Mouse (Mus musculus): ENCODE data around the gene Ly6f. TPM values are rescaled to one million over a fixed set of nuclear protein-coding genes. Genes with fewer than 3 reads are reported as not detected.
"Not testable (repeated sequence)": the region's sequence is repeated elsewhere in the genome, so short reads cannot be mapped to it uniquely, and the experiment has no call there.

The Ly6f gene
- polyA plus RNA-seq, 1 experiment from 2014 or later: not detected

DNA sequence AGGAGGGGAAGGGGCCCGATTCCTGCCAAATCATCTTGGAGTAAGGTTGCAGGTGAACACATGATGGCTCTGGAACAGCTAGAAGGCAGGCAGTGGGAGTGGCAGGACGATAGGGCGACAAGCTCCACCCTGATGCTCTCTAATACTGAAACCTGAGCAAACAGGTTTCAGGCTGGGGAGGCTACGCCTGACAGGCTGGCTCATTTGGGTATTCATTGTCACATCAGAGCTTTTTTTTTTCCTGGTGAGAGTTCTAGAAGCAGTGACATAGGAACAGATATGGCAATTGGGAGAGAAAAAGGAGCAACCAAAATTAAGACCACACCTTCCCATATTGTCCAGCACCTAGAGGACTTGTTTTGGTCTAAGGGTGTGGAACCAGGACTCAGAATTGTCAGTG, 18.3 kb downstream of the Ly6f start:
- H3K36me3 ChIP-seq (ENCODE audit: inconsistent target); H3K27ac ChIP-seq; H3K4me3 ChIP-seq (ENCODE audit: inconsistent target); H3K79me2 ChIP-seq (ENCODE audit: inconsistent target): not testable (repeated sequence)
- WGBS (ENCODE audit: missing documents): 87% methylated on average over 4 of the region's 4 CpGs

DNA sequence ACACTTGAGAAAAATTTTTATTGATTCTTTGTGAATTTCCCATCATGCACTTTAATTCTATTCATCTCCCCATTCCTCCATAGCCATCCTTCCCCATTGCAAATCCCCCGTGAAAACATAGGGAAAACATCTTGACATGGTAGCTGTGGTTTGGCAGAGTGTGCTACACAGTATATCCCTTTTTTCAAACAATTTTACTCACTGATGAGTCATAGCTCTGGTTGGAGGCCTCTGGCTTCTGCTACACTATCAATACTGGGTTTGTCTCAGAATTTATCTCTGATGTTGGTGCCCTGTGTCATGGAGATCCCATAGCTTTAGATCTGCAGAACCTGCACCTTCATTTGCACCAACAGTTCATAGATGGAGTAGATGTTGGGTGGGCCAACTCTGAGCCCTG, 24.2 kb downstream of the Ly6f start:
- H3K4me3 ChIP-seq (ENCODE audit: inconsistent target): no peak overlapping the region
- WGBS (ENCODE audit: missing documents): 50% methylated on average over 1 of the region's 1 CpGs
- H3K27ac ChIP-seq: no peak overlapping the region

DNA sequence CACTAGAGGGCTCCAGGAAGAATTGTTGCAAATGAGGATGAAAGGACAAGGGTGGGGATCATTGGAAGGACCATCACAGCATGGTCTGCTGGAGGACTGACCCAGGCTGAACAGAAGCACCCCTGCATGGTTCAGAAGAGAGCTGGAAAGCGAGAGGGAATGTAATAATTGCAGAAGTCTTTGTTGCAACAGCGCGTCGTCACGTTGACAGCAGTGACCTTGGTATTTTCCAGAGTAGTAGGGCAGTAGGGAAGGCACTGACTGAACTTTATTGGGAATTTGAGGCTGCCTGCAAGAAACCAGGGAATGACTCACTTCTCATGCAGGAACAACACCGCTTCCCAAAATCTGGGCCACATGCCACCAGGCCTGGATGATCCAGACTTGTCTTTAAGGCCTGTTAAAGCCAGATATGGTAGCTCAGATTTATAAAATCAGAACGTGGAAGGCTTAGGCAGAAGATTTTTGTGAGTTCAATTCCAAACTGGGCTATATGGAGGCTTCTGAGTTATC, 25.7 kb downstream of the Ly6f start:
- WGBS (ENCODE audit: missing documents): 90% methylated on average over 7 of the region's 7 CpGs
- Histone ChIP-seq H3K4me3 (ENCODE audit: inconsistent target) (no peak overlapping the region), H3K36me3 (ENCODE audit: inconsistent target) (no peaks in the 10 kb centered on the region), H3K27ac (no peak overlapping the region), H3K79me2 (ENCODE audit: inconsistent target) (no peaks in the 10 kb centered on the region)

More for the DNA sequence above, 24.2 kb downstream of the Ly6f start:
- H3K36me3 ChIP-seq (ENCODE audit: inconsistent target): no peaks in the 10 kb centered on the region
- no peaks in the 10 kb centered on the region for H3K79me2 ChIP-seq (ENCODE audit: inconsistent target)

DNA sequence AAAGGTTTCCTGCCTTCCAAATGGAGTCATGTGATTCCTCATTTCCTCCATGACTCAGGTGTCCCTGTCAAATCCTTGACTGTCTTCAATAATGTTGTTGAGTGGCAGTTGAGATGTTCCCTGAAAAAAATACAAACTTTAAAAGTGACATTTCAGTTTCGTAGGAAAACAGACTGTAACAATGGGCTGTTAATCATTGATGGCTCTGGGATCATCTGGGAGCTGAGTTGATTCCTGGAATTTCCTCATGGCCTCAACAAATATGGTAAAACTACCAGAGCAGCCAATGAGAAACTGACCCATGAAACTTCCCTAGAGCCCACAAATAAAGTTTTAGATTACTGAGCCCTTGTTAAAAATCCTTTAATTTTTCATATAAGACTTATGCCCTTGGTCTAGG, 37.9 kb downstream of the Ly6f start:
- WGBS (ENCODE audit: missing documents): 67% methylated on average over 1 of the region's 1 CpGs
- H3K36me3 ChIP-seq (ENCODE audit: inconsistent target): no peaks in the 10 kb centered on the region
- H3K27ac ChIP-seq: no peak overlapping the region
- no peak overlapping the region for H3K4me3 ChIP-seq (ENCODE audit: inconsistent target)
- no peaks in the 10 kb centered on the region for H3K79me2 ChIP-seq (ENCODE audit: inconsistent target)

DNA sequence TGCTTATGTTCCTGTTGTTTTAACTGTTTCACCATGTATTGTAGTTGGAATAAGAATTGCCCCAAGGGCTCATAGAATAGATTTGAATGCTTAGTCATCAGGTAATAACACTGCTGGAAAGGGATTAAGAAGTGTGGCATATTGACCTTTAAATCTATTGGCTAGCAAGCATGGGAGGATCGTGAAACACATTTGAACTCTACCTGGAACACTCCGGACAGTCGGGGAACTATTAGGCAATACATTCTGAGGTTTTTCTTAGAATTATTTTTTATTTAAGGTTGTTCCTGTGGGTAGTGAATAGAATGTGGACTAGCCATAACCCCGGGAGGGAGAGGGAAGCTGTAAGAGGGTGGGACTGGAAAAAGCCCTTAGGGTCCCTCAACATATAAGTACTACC, 41.0 kb downstream of the Ly6f start:
- no peak overlapping the region for H3K4me3 ChIP-seq (ENCODE audit: inconsistent target)
- H3K79me2 ChIP-seq (ENCODE audit: inconsistent target): no peaks in the 10 kb centered on the region
- 86% methylated on average over 4 of the region's 4 CpGs for WGBS (ENCODE audit: missing documents)
- no peaks in the 10 kb centered on the region for H3K36me3 ChIP-seq (ENCODE audit: inconsistent target)
- no peak overlapping the region for H3K27ac ChIP-seq

DNA sequence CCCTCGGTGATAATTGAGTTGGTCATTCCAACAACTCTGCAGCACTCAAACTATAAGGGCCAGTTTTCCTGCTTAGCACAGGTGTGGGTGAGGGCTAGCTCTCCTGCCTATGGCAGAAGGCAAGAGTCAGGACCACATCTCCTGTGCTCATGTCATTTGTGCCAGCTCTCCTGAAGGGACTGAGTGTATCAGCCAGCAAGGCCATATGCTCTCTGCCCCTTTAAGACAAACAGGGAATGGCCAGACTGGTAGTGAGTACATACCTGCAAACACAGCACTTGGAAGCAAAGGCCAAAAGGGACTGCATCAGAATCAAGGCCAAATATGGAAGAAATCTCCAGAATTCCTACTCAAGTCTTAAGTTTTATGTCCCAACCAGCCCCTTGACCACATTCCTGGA, 41.7 kb downstream of the Ly6f start:
- no peaks in the 10 kb centered on the region for H3K79me2 ChIP-seq (ENCODE audit: inconsistent target)
- no peak overlapping the region for H3K4me3 ChIP-seq (ENCODE audit: inconsistent target)
- WGBS (ENCODE audit: missing documents): 100% methylated on average over 1 of the region's 1 CpGs
- H3K27ac ChIP-seq: no peak overlapping the region
- H3K36me3 ChIP-seq (ENCODE audit: inconsistent target): no peaks in the 10 kb centered on the region

DNA sequence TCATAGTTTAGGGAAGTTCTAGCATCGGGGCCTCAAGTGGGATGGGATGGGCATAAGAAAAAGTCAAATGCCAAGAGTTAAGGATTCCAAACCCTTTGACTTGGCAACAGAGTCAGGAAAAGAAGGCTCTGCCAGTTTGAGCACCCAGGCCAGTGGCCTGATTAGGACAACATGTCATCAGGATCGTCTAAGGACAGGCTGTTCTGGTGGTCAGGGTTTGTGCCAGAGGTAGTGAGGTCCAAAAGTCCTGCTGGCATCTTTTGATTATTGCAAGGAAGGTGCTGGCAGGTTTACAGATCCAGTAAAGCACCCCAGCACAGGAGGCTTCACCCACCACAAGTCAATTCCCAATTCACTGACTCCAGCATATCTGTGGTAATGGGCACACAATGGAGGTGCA, 46.2 kb downstream of the Ly6f start:
- Histone ChIP-seq H3K79me2 (ENCODE audit: inconsistent target) (no peaks in the 10 kb centered on the region), H3K36me3 (ENCODE audit: inconsistent target) (no peaks in the 10 kb centered on the region), H3K27ac (no peak overlapping the region), H3K4me3 (ENCODE audit: inconsistent target) (no peak overlapping the region)
- 72% methylated on average over 2 of the region's 2 CpGs for WGBS (ENCODE audit: missing documents)

DNA sequence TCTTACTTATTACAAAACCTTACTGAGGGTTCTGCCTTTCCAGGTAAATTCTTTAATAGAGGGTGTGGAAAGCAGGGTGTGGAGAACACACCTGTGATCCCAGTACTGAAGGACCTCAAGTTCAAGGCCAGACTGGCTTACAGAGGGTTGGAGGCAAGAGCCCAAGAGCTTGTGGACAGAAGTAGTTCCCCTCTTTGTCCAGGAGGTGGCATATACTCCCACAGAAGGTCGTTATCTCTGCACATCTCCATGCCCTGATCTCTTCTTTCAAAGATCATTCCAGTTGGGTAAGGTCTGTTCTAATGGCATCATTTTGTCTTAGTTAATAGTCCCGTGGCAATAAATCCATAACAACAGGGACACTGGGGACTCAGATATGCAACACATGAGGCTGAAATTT, 49.0 kb downstream of the Ly6f start:
- Histone ChIP-seq H3K79me2 (ENCODE audit: inconsistent target) (no peaks in the 10 kb centered on the region), H3K27ac (no peak overlapping the region), H3K36me3 (ENCODE audit: inconsistent target) (no peaks in the 10 kb centered on the region), H3K4me3 (ENCODE audit: inconsistent target) (no peak overlapping the region)
- 40% methylated on average over 2 of the region's 2 CpGs for WGBS (ENCODE audit: missing documents)

DNA sequence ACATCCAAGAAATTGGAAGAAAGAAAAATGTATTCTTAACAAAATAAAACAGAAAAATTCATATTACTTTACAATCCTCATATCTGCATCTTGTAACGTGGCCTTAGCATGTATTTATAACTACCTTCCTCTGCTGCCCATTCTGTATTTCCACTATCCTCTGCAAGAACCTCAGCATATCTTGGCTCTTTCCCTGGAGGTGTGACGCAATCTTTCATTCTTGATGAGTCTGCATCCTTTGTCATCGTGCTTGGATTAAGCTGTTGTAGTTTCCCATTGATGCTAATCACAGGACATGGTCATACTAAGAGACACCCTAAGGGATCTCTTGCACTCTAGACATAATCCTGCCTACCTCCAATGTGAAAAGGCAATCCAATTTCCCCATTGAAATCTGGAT, 50.4 kb downstream of the Ly6f start:
- 74% methylated on average over 3 of the region's 3 CpGs for WGBS (ENCODE audit: missing documents)
- Histone ChIP-seq H3K36me3 (ENCODE audit: inconsistent target) (no peaks in the 10 kb centered on the region), H3K27ac (no peak overlapping the region), H3K79me2 (ENCODE audit: inconsistent target) (no peaks in the 10 kb centered on the region), H3K4me3 (ENCODE audit: inconsistent target) (no peak overlapping the region)

DNA sequence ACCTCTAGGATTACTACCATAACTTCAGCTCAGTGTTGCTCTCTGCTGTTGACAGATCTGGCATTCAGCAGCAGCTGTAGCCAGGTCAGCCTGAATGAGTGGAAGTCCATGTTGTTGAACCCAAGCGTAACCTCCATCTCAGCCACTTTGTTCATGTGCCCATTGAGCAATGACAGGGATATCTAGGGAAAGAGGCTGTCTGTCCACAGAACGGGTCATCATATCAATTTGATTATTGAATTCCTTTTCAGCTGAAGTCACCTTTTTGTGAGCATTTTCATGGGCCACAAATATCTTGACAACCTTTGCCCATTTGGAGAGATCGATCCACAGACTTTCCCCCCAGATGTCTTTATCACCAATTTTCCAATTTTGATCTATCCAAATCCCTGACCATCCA, 51.9 kb downstream of the Ly6f start:
- Histone ChIP-seq H3K4me3 (ENCODE audit: inconsistent target) (no peak overlapping the region), H3K79me2 (ENCODE audit: inconsistent target) (no peaks in the 10 kb centered on the region), H3K27ac (no peak overlapping the region), H3K36me3 (ENCODE audit: inconsistent target) (no peaks in the 10 kb centered on the region)
- WGBS (ENCODE audit: missing documents): 94% methylated on average over 3 of the region's 3 CpGs

Other genes with a start within 250 kb of the Ly6f start
- not detected in 3 replicates for gene Ly6c1, start 219.6 kb upstream of the Ly6f start, polyA plus RNA-seq (2018)
- gene Ly6c2, start 156.5 kb upstream of the Ly6f start, polyA plus RNA-seq (2018): 8.0 to 20.4 TPM (median 9.8 TPM) in 3 replicates
- gene Ly6g, start 113.2 kb upstream of the Ly6f start, polyA plus RNA-seq (2018): not detected in 3 replicates
- not detected in 3 replicates for gene BC025446, start 52.0 kb upstream of the Ly6f start, polyA plus RNA-seq (2018)